Mouse (Mus musculus) bone marrow, adult 2 months (tissue): Measurements from ENCODE around the gene Wwc2. TPM values are rescaled to one million over a fixed set of nuclear protein-coding genes. Genes with fewer than 3 reads are reported as not detected.
"Not testable (repeated sequence)": the region's sequence is repeated elsewhere in the genome, so short reads cannot be mapped to it uniquely, and the experiment has no call there.

Experiments used
- H3K27ac ChIP-seq: fragments of 200-500 bp; 2 replicates; pipeline ENCODE4 v1.5.1; 2012; ENCODE audit warnings: low read depth, mild to moderate bottlenecking, control low read depth, inconsistent platforms, low read length; ENCODE audit not compliant: control insufficient read depth, poor library complexity, insufficient read depth
- H3K4me1 ChIP-seq: fragments of 200-500 bp; 2 replicates; pipeline ENCODE4 v1.6.1; 2011; ENCODE audit warnings: low read length; ENCODE audit not compliant: control insufficient read depth, insufficient read depth
- H3K4me3 ChIP-seq: fragments of 200-500 bp; replicated peaks from 2 replicates; pipeline ENCODE3; 2011; ENCODE audit warnings: mild to moderate bottlenecking, low read depth, low read length, control low read depth; ENCODE audit not compliant: control insufficient read depth
- CTCF ChIP-seq: fragments of 200-500 bp; IDR thresholded peaks from 2 replicates; pipeline ENCODE4 v1.5.1; 2011; ENCODE audit warnings: low read length, control low read depth; ENCODE audit not compliant: control insufficient read depth, insufficient read depth
- POLR2A ChIP-seq: fragments of 200-500 bp; IDR thresholded peaks from 2 replicates; pipeline ENCODE4 v1.6.1; 2011; ENCODE audit warnings: low read depth, mild to moderate bottlenecking, control low read depth, low read length, borderline replicate concordance; ENCODE audit not compliant: control insufficient read depth
- WGBS: fragments of 180-500 bp; shearing (Covaris S2); methylation state at CpG from one replicate; pipeline ENCODE4 v1.1.7; 2018; 5-methylcytosine and 5-hydroxymethylcytosine counted together
- polyA plus RNA-seq: library from polyadenylated mRNA; stranded (reverse); fragments of >200 nt; gene quantifications from 2 replicates; pipeline ENCODE4 v1.2.4, GENCODE M21; 2011; ENCODE audit warnings: low replicate concordance; ENCODE audit not compliant: missing spikeins, insufficient read depth, insufficient read length

Gene Wwc2
- polyA plus RNA-seq, 1 experiment = 2.3 TPM

DNA sequence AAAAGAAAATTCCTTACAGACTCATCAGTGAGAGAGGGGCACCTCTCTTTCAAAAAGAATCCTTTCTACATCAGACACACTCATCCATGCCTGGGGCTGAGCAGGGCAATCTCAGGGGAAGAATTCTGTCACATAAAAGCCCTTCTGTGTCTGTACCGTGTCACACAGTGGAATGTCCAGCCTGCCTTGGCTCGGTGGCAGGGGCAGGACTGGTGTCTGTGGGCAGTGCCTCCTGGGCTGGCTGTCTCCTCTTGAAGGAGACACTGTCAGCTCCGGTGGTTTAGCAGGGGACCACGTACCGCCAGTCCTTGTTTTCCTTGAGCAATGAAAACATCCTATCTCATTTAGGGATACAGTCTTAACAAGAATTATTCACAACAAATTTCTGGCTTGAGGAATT lies 165.1 kb downstream of the Wwc2 start:
- TF ChIP-seq CTCF (no peak), POLR2A (no peak)
- 76% methylated on average over 5 of the region's 5 CpGs for WGBS
- Histone ChIP-seq H3K27ac (no peak overlapping the region), H3K4me1 (no peaks in the 10 kb centered on the region), H3K4me3 (no peak overlapping the region)

DNA sequence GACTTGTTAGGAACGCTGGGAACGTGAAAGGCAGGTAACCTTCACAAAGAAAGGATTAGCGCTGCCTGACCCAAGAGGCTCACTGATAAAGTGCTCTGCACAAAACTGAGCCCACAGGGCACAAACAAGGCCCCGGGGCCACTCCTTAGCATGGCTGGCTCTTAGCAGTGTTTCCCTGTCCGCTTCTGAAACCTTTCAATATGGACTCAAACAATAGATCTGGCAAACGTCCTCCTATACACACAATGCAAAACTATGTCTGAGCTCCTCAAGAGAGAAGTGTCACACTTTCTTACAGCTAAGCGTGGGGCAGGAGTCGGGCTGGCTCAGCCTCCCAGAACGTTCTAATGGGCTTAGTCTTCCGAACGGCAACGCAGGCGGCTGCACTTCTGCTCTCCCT lies 166.5 kb downstream of the Wwc2 start, which contains the start of gene Cldn22:
TSS of gene Cldn22 (plus strand) at position 301 of the 400 bp plus-strand sequence.
- Histone ChIP-seq H3K27ac (no peak within 1 kb of the TSS), H3K4me1 (no peaks in the 10 kb centered on the region), H3K4me3 (no peak within 1 kb of the TSS)
- WGBS = 87% methylated on average over 13 of the region's 13 CpGs
- TF ChIP-seq POLR2A (no peak), CTCF (no peak)

DNA sequence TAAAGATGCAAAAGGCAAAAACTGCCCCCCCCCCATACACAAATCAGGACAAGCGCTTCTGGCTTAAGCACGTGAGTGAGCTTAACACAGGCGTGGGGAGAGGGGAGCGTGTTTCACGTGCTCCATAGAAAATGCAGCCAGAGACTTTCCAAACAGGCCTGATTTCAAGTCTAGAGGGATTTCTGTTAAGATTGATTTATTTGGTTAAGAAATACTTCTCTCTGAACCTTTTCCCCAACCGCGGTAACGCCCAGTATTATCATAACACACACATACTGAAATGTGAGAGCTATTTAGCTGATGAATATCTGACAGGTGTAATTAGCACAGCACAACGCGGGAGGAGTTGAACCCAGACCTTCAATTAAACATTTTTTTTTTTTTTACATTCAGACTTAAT lies 166.9 kb downstream of the Wwc2 start:
- Histone ChIP-seq H3K4me1 (no peaks in the 10 kb centered on the region), H3K27ac (no peak overlapping the region), H3K4me3 (no peak overlapping the region)
- TF ChIP-seq POLR2A = no peak
- WGBS = 87% methylated on average over 10 of the region's 10 CpGs

DNA sequence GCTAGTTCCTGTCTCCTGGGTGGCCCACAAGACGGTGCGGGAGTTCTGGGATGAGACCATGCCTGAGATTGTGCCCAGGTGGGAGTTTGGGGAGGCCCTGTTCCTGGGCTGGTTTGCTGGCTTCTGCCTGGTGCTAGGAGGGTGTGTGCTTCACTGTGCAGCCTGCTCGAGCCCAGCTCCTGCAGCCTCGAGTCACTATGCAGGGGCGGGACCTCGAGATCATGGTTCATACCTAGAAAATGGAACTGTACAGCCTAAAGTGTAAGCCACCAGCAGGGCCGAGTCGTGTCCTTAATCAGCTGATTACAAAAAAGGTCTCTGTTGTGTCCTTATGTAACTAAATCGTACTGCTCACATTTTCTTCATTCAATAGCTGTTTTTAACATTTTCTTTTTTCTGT lies 168.2 kb downstream of the Wwc2 start:
- 58% methylated on average over 7 of the region's 9 CpGs for WGBS
- H3K4me1 ChIP-seq, H3K4me3 ChIP-seq, H3K27ac ChIP-seq: not testable (repeated sequence)

DNA sequence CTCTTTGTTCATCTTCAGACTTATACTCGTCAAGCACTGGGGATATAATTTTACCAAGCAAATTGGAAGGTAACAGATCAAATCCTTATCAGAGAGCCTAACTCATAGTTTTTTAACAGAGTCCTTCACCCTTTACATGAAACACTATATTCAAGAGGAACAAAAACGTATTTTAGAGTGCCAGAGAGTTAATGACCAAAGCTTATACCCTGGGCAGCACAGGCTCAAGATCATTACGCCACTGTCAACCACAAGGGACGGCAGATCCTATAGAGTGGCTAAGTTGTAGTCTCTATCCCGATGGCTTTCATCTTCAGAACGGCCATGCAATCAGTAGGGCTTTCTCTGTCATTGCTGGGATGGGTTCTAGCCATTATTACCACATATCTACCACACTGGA lies 168.9 kb downstream of the Wwc2 start, which contains the start of gene Cldn24:
TSS of gene Cldn24 (plus strand) at position 301 of the 400 bp plus-strand sequence.
- Histone ChIP-seq H3K4me1 (no peaks in the 10 kb centered on the region), H3K27ac (no peak within 1 kb of the TSS), H3K4me3 (no peak within 1 kb of the TSS)
- 74% methylated on average over 6 of the region's 6 CpGs for WGBS
- TF ChIP-seq CTCF (no peak), POLR2A (no peak)

DNA sequence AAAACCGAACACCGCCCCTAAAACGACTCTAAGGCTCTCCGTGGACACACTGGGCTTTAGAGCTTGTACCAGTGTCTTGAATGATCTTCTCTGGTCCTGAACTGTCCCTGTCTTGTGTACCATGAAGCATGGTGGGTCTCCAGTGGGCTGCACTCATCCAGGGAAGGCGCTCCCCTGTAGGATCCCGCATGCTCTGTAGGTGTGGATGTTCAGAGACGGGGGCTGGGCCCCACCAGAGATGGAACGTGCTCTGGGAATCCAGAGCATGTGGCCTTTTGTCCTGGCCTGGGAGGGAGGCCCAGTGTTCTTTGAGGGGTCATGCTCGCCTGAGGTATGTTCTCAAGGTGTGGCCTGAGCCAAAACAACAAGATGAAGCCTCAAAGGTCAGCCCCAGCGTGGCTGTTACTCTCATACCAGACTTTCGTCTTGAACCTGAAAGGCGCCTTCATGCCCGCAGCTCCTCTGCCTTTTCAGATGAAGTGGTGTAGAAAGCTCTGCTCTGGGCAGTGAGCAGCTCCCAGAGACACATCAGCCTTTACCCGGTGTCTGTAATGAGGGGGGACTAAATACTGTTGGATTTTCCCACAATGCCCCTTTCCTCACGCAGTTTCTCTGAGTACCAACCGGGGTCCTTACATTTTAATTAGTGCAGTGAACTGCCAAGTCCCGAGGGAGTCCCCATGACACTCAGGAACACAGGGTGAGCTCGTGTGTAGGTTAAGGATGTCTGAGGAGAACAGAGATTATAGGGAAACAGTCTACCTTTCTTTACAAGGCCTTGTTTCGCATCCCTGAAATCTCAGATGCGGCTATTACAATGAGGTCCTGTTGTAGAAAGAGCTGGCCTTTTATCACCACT lies 169.6 kb downstream of the Wwc2 start:
- H3K27ac ChIP-seq = no peak overlapping the region
- WGBS = 81% methylated on average over 20 of the region's 20 CpGs
- H3K4me3 ChIP-seq = no peak overlapping the region
- no peaks in the 10 kb centered on the region for H3K4me1 ChIP-seq
- TF ChIP-seq CTCF = no peak
- TF ChIP-seq POLR2A = no peak

DNA sequence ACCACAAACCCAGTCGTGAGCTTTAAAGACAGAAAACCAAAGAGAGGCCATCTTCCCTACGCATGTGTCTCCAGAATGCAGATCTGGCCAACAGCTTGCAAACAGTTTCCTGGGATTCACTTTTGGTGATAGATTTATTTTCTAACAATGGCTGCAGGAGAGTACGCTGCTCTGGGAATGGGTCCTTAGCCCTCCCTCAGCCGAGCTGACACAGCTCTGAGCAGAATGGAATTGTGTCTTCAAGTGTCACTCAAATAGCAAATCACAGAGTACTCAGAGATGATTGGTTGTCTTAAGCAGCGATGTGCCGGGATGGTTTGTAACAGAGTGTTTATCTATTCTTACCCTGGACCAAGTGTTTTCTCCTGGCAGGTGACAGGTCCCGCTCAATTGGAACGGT lies 171.7 kb downstream of the Wwc2 start:
- 87% methylated on average over 8 of the region's 8 CpGs for WGBS
- no peak overlapping the region for H3K27ac ChIP-seq
- TF ChIP-seq CTCF = no peak
- TF ChIP-seq POLR2A = no peak
- no peaks in the 10 kb centered on the region for H3K4me1 ChIP-seq
- no peak overlapping the region for H3K4me3 ChIP-seq

DNA sequence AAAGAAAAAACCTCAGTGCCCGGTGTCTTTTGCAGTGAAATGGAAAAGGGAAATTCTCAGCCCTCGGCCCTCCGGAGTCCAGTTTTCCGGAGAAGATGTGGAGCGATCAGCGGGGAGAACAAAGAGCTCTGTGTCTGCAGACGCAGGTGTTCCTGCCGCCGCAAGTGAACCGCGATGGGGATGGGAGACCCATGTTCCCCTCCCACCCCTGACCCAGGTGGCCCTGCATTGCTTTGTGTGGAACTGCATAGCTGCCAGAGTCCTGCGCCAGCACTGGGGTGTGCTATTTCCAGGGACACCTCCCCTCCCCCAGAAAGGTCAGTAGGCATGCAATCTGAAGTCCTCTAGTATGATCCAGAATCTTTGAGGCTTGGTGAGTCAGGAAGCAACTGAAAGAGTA lies 179.5 kb downstream of the Wwc2 start:
- Histone ChIP-seq H3K4me3 (no peak overlapping the region), H3K27ac (no peak overlapping the region), H3K4me1 (no peaks in the 10 kb centered on the region)
- TF ChIP-seq CTCF (no peak), POLR2A (no peak)
- WGBS = 88% methylated on average over 12 of the region's 12 CpGs

DNA sequence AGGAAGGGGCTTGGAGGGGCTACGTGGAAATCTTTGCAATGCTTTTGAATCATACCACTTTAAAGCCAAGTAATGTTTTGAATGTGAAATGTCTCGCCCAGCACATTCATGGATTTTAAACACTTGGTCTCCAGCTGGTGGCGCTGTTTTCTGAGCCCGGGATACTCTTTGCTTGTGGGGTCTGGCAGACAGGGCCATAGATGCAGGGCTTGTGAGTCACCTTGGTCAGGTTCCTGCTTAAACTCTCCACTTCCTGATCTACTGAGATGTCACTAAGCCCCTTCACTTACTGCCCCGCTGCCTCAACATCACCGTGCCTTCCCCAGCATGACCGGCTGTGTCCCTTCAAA lies 180.1 kb downstream of the Wwc2 start:
- Histone ChIP-seq H3K4me1 (no peaks in the 10 kb centered on the region), H3K4me3 (no peak overlapping the region), H3K27ac (no peak overlapping the region)
- 86% methylated on average over 7 of the region's 7 CpGs for WGBS
- TF ChIP-seq POLR2A = no peak
- no peak for TF ChIP-seq CTCF
